Mouse (Mus musculus): ENCODE results near the gene Unc5b.

Gene Unc5b

GRCm38 (mm10) chr10:60800295-60801167 lies 30.9 kb downstream of the Unc5b start:
- no peak for DNase-seq (ENCODE audit: low spot score in 2 of 2)

GRCm38 (mm10) chr10:60797682-60798422 lies 33.5 kb downstream of the Unc5b start:
- DNase-seq (ENCODE audit: low spot score in 2 of 2), result no peak

- DNase-seq (ENCODE audit: low spot score in 2 of 2), result no peak
Observed at GRCm38 (mm10) chr10:60796474-60796873, 34.9 kb downstream of the Unc5b start.

DNA sequence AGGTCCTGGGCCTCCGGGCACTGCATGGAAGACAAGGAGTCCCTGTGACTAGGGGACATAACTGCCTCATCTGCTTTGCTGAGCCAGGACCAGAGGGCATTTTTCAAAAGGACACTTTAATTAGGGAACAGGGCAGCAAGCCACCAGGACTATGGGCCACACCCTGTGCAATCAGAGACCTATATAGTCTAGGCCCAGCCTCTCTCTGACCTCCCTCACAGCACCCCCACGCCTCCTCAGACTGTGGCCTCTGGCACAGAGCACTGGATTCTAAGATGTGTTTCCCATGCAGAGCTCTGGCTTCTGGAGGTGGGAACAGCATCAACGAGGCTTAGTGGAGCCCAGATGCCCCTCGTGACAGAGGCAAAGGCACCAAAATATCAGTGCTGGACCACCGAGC lies 35.4 kb downstream of the Unc5b start:
- no peak for DNase-seq (ENCODE audit: low spot score in 2 of 2)

- no peak for DNase-seq (ENCODE audit: low spot score in 2 of 2)
Observed at GRCm38 (mm10) chr10:60794792-60795191, 36.6 kb downstream of the Unc5b start.

- no peak for DNase-seq (ENCODE audit: low spot score in 2 of 2)
Observed at GRCm38 (mm10) chr10:60794374-60794773, 37.0 kb downstream of the Unc5b start.

- DNase-seq (ENCODE audit: low spot score in 2 of 2), result no peak
Observed at GRCm38 (mm10) chr10:60792841-60793240, 38.5 kb downstream of the Unc5b start.

DNA sequence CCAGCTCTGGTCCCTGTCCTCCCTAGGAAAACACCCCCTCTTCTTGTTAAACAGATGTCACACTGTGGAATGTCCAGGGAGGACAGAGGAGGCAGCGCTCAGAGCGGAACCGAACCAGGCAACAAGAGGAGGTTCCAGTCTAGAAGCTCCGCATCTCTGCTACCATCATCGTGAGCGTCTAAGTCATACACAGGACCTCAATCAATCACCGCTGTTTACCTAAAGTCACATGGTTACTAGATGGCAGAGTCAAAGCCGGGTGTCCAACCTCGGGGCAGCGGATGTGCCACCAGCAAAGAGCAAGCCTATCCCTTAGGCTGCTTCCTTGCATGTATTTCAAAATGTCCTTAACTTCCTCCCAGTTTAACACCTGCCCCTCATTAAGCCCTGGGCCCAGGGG lies 39.0 kb downstream of the Unc5b start:
- no peak for DNase-seq (ENCODE audit: low spot score in 2 of 2)

DNA sequence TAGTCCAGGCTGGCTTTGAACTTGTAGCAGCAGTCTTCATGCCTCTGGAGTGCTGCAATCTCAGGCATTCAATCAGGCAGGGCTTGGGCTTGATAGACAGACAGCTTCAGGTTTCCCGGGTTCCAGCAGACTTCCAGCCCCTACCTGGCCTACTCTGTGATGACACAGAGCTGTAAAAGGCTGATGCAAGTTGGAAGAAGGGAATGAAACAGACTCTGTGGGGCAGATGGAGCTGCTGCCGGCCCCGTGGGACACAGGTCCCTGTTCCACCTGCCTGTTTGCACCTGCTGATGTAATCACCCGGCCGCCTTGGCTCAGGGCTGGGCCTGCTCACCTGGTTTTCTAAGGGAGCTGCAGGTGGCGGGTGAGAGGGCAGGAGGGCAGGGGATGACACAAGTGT lies 40.5 kb downstream of the Unc5b start:
- no peak for DNase-seq (ENCODE audit: low spot score in 2 of 2)

- DNase-seq (ENCODE audit: low spot score in 2 of 2), result no peak
Observed at GRCm38 (mm10) chr10:60787303-60788074, 43.9 kb downstream of the Unc5b start.

DNA sequence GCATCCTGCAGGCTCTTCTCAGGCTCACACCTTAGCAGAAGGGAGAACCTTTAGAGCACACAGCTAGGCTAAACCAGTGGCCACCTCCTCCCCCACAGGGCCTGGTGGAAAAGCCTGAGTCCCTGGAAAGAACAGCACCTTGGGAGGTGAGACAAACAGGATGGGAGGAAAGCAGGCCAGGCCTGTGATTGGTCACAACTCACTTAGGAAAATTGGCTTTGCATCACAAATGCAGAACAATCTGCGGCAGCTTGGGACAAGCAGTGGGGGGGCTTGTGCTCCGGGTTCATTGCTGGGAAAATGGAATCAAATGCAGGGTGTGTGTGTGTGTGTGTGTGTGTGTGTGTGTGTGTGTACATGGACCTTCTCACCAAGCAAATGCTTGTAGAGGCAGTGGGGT lies 47.8 kb downstream of the Unc5b start:
- no peak for DNase-seq (ENCODE audit: low spot score in 2 of 2)

GRCm38 (mm10) chr10:60779628-60780027 lies 51.8 kb downstream of the Unc5b start:
- DNase-seq (ENCODE audit: low spot score in 2 of 2), result peak; percentile 23 to 36

DNA sequence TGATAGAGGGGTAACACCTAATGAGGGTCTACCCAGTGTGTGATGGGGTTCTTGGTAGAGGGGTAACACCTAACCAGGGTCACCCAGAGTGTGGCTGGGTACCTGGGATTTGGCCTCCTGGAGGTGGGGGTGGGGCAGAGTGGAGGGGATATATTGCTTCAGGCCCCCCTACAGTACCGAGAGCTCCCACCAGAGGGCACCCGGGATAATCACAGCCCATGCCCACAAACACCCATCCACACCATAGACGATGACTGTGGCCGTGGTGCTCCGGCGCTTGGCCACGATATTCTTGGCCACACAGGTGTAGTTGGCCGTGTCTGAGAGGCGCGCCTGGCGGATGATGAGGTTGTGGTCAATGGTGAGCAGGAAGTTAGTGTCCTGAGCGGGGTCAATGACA lies 52.8 kb downstream of the Unc5b start:
- DNase-seq (ENCODE audit: low spot score in 2 of 2), result no peak

DNA sequence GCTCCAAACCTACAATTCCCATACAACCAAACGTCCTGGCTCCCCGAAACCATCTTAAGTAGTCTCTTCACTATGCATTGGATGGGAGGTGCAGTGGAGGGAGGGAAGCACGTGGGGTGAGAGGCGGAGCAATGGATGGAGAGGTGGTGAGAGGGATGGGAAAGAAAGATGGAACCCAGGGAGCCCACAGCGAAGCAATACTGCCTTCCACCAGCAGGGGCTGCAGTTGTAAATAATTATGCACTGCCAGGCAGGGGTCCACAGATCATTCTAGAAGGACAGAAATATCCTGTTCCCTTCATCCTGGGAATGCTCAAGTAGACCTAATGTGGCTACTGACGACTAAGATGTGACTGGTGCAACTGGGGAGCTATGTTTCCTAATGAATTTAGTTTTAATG lies 55.9 kb downstream of the Unc5b start:
- no peak for DNase-seq (ENCODE audit: low spot score in 2 of 2)

- no peak for DNase-seq (ENCODE audit: low spot score in 2 of 2)
Observed at GRCm38 (mm10) chr10:60774616-60775015, 56.8 kb downstream of the Unc5b start.

DNA sequence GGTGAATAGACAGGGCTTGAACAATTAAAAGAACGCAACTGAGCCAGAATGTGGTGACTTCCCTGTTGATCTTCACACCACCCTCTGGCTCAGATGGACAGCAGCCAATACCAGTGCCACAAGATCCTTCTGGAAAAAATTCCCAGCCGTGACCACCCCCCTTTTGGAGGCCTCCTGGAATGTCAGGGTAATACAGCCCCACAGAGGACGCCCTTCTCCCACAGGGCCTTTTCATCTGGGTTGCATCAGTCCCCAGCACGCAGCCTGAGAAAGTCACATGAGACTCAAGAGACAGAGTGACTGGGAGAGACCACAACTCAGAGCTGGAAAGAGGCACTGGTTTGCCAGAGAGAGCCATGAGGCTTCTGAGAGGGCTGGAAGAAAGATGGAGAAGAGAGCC lies 60.5 kb downstream of the Unc5b start:
- DNase-seq (ENCODE audit: low spot score in 2 of 2), result no peak

GRCm38 (mm10) chr10:60768614-60769013 lies 62.8 kb downstream of the Unc5b start:
- DNase-seq (ENCODE audit: low spot score in 2 of 2), result no peak

GRCm38 (mm10) chr10:60767400-60767799 lies 64.0 kb downstream of the Unc5b start:
- DNase-seq (ENCODE audit: low spot score in 2 of 2), result no peak

- no peak for DNase-seq (ENCODE audit: low spot score in 2 of 2)
Observed at GRCm38 (mm10) chr10:60762126-60762525, 69.3 kb downstream of the Unc5b start.

DNA sequence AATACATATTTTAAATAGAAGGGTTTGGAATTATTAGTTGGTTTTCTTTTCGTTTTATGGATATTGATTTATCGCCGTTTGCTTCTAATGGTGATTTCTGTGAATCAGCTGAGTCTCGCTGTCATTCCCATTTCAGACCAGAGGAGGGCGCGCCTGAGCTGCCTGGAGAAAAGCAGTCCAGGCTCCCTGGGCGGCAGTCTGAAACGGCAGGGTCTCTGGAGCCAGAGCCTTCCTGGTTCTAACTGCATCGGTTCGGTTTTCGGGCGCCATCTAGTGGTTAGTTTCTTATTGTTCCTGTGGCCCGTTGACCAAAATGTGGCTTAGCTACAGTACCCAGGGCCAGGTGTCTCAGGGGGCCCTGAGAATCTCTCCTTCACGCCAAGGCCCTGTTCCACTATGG lies 71.0 kb downstream of the Unc5b start:
- DNase-seq (ENCODE audit: low spot score in 2 of 2), result peak; percentile 87 to 89

DNA sequence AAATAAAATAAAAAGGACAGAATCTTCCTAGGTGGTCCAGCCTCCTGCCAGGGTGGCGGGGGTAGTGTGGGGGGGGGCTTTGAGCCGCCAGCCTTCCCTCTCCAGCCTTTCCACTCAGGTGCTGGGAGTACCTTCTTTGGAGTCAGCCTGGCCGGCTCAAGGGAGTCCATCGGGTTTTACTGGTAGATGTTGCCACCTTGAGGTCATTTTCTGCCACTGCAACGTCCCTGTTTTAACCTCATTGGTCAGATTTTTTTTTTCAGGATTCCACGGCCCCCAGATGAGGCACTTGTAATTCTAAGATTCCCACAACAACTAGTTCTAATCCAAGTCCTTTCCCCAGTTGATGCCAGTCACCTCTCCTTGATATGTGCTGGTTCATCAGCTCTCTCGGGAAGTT lies 74.4 kb downstream of the Unc5b start:
- peak; percentile 39 to 41 for DNase-seq (ENCODE audit: low spot score in 2 of 2)

GRCm38 (mm10) chr10:60756146-60756545 lies 75.2 kb downstream of the Unc5b start:
- no peak for DNase-seq (ENCODE audit: low spot score in 2 of 2)

Measured in right cerebral cortex, postnatal 36 days (tissue).